Comparison of ENCODE assay signal across 8 mouse cellular contexts in the genomic region with DNA sequence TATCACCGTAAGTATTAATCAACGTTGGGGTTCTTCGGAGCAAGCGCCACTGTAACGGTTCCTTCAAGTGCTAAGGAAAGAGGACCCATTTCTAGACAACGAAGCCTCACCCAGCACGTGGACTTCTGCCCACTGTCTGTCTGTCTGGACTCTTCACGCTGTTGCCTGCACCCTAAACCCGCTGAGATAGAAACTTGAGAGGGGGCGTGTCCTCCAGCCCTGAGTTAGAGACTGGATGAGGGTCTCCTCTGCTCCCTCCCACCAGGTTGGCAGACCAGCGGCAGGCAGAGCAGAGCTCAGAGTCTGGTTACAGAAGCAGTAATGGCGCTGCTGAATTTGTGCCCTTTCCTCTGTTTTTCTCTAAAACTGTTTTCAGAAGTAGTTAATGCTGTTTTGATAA. TPM values are rescaled to one million over a fixed set of nuclear protein-coding genes. Genes with fewer than 3 reads are reported as not detected.
DNase-seq lines count a peak whose midpoint lies in the region; ATAC-seq and TF ChIP-seq lines count a peak whose summit lies in the region.

No protein-coding gene starts in this region.

- H3K4me1 ChIP-seq in megakaryocyte, embryonic 14.5 days: peaks cover 74% of the 10 kb centered on the region
- H3K4me1 ChIP-seq in forebrain, postnatal 0 days (ENCODE audit: insufficient read depth): peaks cover 18% of the 10 kb centered on the region; the same call in 1 of the 2 replicates
- H3K4me1 ChIP-seq in liver, embryonic 13.5 days (replicated peaks): 0 out of 2 replicates have a peak, but pooled peaks cover 4% of the 10 kb centered on the region
- H3K4me1 ChIP-seq in lung, adult 2 months (ENCODE audit: control insufficient read depth, insufficient read depth, low read length): peaks cover 8% of the 10 kb centered on the region

- WGBS in forebrain, postnatal 0 days: 10% methylated on average over 12 of the region's 12 CpGs
- 15% methylated on average over 12 of the region's 12 CpGs for WGBS in liver, embryonic 13.5 days (ENCODE audit: insufficient replicate concordance)
- WGBS in lung, adult 2 months: 41% methylated on average over 12 of the region's 12 CpGs

- peaks cover 29% of the 10 kb centered on the region for H3K27me3 ChIP-seq in megakaryocyte, embryonic 14.5 days (replicated peaks)
- H3K27me3 ChIP-seq in forebrain, postnatal 0 days (ENCODE audit: insufficient read depth, low read length): no peaks in the 10 kb centered on the region
- H3K27me3 ChIP-seq in liver, embryonic 13.5 days: peaks cover 6% of the 10 kb centered on the region

- H3K36me3 ChIP-seq in megakaryocyte, embryonic 14.5 days (replicated peaks; ENCODE audit: low read length): no peaks in the 10 kb centered on the region
- no peaks in the 10 kb centered on the region for H3K36me3 ChIP-seq in forebrain, postnatal 0 days (ENCODE audit: insufficient read depth)
- H3K36me3 ChIP-seq in liver, embryonic 13.5 days: no peaks in the 10 kb centered on the region

- no peak for TF ChIP-seq POLR2A in lung, adult 2 months (IDR thresholded peaks at IDR 0.05; ENCODE audit: borderline replicate concordance, extremely low read depth, low read depth, low read length)

- ATAC-seq in megakaryocyte, adult 5-6 weeks (ENCODE audit: poor library complexity, severe bottlenecking): no peak
- no peak; the same call in 1 of the 2 replicates for ATAC-seq in forebrain, postnatal 0 days
- ATAC-seq in liver, embryonic 13.5 days (ENCODE audit: low read depth): no peak
- no peak for ATAC-seq in frontal cortex, adult (ENCODE audit: low TSS enrichment)

- no peaks in the 10 kb centered on the region for H3K9me3 ChIP-seq in megakaryocyte, embryonic 14.5 days
- no peaks in the 10 kb centered on the region for H3K9me3 ChIP-seq in forebrain, postnatal 0 days (ENCODE audit: low read length)
- H3K9me3 ChIP-seq in liver, embryonic 13.5 days (replicated peaks): no peaks in the 10 kb centered on the region

- peak; percentile 23 for DNase-seq in forebrain, postnatal 0 days
- no peak for DNase-seq in liver, embryonic 13.5 days
- DNase-seq in yolk sac, embryonic 10.5 days (ENCODE audit: low spot score): peak; percentile 57
- no peak for DNase-seq in lung, adult 2 months
- DNase-seq in urinary bladder, postnatal 36 days (ENCODE audit: low spot score in 2 of 2): no peak

- H3K9ac ChIP-seq in forebrain, postnatal 0 days: 0 out of 2 replicates have a peak overlapping the region, but pooled peaks have one; percentile 15
- H3K9ac ChIP-seq in liver, embryonic 13.5 days: no peak overlapping the region

- no peak for TF ChIP-seq CTCF in forebrain, postnatal 0 days (IDR thresholded peaks at IDR 0.05; ENCODE audit: low read depth)
- no peak for TF ChIP-seq CTCF in lung, adult 2 months (IDR thresholded peaks at IDR 0.05; ENCODE audit: insufficient read depth, low read length)

- H3K27ac ChIP-seq in forebrain, postnatal 0 days (ENCODE audit: low read depth, low read length): no peak overlapping the region
- no peak overlapping the region for H3K27ac ChIP-seq in liver, embryonic 13.5 days

- peak overlapping the region; percentile 41 for H3K4me2 ChIP-seq in forebrain, postnatal 0 days (ENCODE audit: low read depth)
- 0 out of 2 replicates have a peak overlapping the region, but pooled peaks have one; percentile 12 for H3K4me2 ChIP-seq in liver, embryonic 13.5 days

- H3K4me3 ChIP-seq in megakaryocyte, embryonic 14.5 days (replicated peaks): peak overlapping the region; percentile 16
- H3K4me3 ChIP-seq in forebrain, postnatal 0 days (ENCODE audit: low read depth, low read length): 0 out of 2 replicates have a peak overlapping the region, but pooled peaks have one; percentile 9
- no peak overlapping the region for H3K4me3 ChIP-seq in liver, embryonic 13.5 days (replicated peaks)
- H3K4me3 ChIP-seq in lung, adult 2 months (replicated peaks; ENCODE audit: extremely low read depth, low read depth, low read length): no peak overlapping the region

RNA-seq across cellular contexts. Expression of a gene that starts 10.0 kb away (rescaled TPM):
- polyA plus RNA-seq in megakaryocyte, embryonic 14.5 days (2012; ENCODE audit: insufficient read depth, low replicate concordance): not detected in 2 replicates
- 0.09 TPM in 1 of 2 replicates, not detected in the other for total RNA-seq in megakaryocyte, adult 5-6 weeks (2015)
- total RNA-seq in megakaryocyte, adult 5-6 weeks (2017): not detected in 2 replicates
- total RNA-seq in forebrain, postnatal 0 days (2014; rRNA removed): 0.05 TPM in 1 of 2 replicates, not detected in the other
- polyA plus RNA-seq in forebrain, postnatal 0 days (2015; fragmentation: Nextera tagmentation; extraction: Ambion mirVana): 0.08 and 0.17 TPM in 2 replicates
- 0.39 and 0.44 TPM in 2 replicates for polyA plus RNA-seq in liver, embryonic 13.5 days (2015; fragmentation: Nextera tagmentation; extraction: Ambion mirVana)
- 0.66 TPM in 1 of 2 replicates, not detected in the other for polyA plus RNA-seq in lung, adult 2 months (2012; rRNA removed)

Comparison
In these comparisons a context has a peak if more than half of its experiments do, and no peak if none do; other contexts are left out.
1. H3K4me3 ChIP-seq: peak in megakaryocyte, embryonic 14.5 days (single experiment) and forebrain, postnatal 0 days (single experiment); none in liver, embryonic 13.5 days (single experiment) and lung, adult 2 months (single experiment).
2. DNase-seq: peak in forebrain, postnatal 0 days (single experiment) and yolk sac, embryonic 10.5 days (single experiment); none in liver, embryonic 13.5 days (single experiment), lung, adult 2 months (single experiment) and urinary bladder, postnatal 36 days (0 of 2).